Comparison of ENCODE assay signal across 33 mouse cellular contexts in genomic region chr19:47176916-47177505, GRCm38 (mm10). TPM values are rescaled to one million over a fixed set of nuclear protein-coding genes. Genes with fewer than 3 reads are reported as not detected.
DNase-seq lines count a peak whose midpoint lies in the region; ATAC-seq and TF ChIP-seq lines count a peak whose summit lies in the region.
"Had no signal": no experiment of that assay in that cellular context is flagged by ENCODE, and none has a peak within 500 bp of the region (broad histone marks: within the 10 kb centered on the region; RNA-seq: fewer than 3 reads in every experiment).

No protein-coding gene starts in this region.

- no peaks in the 10 kb centered on the region for H3K9me3 ChIP-seq in lung, postnatal 0 days (ENCODE audit: low read length)
- no peaks in the 10 kb centered on the region for H3K9me3 ChIP-seq in stomach, postnatal 0 days (ENCODE audit: control insufficient read depth, low read length)
- H3K9me3 ChIP-seq: forebrain, embryonic 15.5 days; intestine, embryonic 15.5 days; neural tube, embryonic 15.5 days had no signal

- no peak for TF ChIP-seq EP300 in lung, postnatal 0 days (IDR thresholded peaks at IDR 0.05)
- TF ChIP-seq EP300 in stomach, postnatal 0 days (optimal IDR thresholded peaks at IDR 0.05) = no peak

- intact Hi-C loops in gastrocnemius, postnatal 14 days (cut with DNase I; ENCODE audit: low total_unique reads) = loop anchor here (2.0 to 5.0 kb wide), 2 partner anchors 86 to 160 kb away; no protein-coding TSS in a partner anchor

- ATAC-seq in lung, postnatal 0 days = peak; percentile 27; the same call in 1 of the 2 replicates
- peak; percentile 39; the same call in 1 of the 2 replicates for ATAC-seq in stomach, postnatal 0 days (ENCODE audit: low FRiP score, low TSS enrichment)
- ATAC-seq: activated CD4-positive, CD25-positive, alpha-beta regulatory T cell, adult 4 months; forebrain, embryonic 15.5 days; hindbrain, embryonic 16.5 days; intestine, embryonic 15.5 days had no signal

- no peak for TF ChIP-seq CTCF in lung, postnatal 0 days (IDR thresholded peaks at IDR 0.05)
- TF ChIP-seq CTCF in C2C12 (IDR thresholded peaks at IDR 0.05; ENCODE audit: control insufficient read depth, insufficient read depth, insufficient read length) = no peak
- no peak for TF ChIP-seq CTCF in stomach, postnatal 0 days (IDR thresholded peaks at IDR 0.05; ENCODE audit: low read depth)

- H3K4me3 ChIP-seq in lung, postnatal 0 days (ENCODE audit: low read depth, low read length) = no peak overlapping the region
- no peak overlapping the region for H3K4me3 ChIP-seq in C2C12 (ENCODE audit: insufficient read depth, poor library complexity, severe bottlenecking)
- H3K4me3 ChIP-seq in stomach, postnatal 0 days (ENCODE audit: low read depth, low read length) = no peak overlapping the region
- H3K4me3 ChIP-seq: forebrain, embryonic 15.5 days; intestine, embryonic 15.5 days; liver, embryonic 13.5 days; megakaryocyte, embryonic 14.5 days; neural tube, embryonic 15.5 days had no signal

- no peak overlapping the region for H3K4me2 ChIP-seq in lung, postnatal 0 days (replicated peaks; ENCODE audit: low read depth, low read length)
- H3K4me2 ChIP-seq in stomach, postnatal 0 days (replicated peaks; ENCODE audit: low read depth) = no peak overlapping the region
- H3K4me2 ChIP-seq: forebrain, embryonic 15.5 days; heart, embryonic 11.5 days; intestine, embryonic 15.5 days; liver, embryonic 13.5 days had no signal

- H3K27me3 ChIP-seq in lung, postnatal 0 days (replicated peaks; ENCODE audit: insufficient read depth, low read length) = peaks cover 34% of the 10 kb centered on the region
- peaks cover 12% of the 10 kb centered on the region for H3K27me3 ChIP-seq in C2C12 (ENCODE audit: control insufficient read depth, insufficient read depth, insufficient read length)
- no peaks in the 10 kb centered on the region for H3K27me3 ChIP-seq in stomach, postnatal 0 days (ENCODE audit: control insufficient read depth, insufficient read depth, low read length)

- no peaks in the 10 kb centered on the region for H3K79me2 ChIP-seq in C2C12 (ENCODE audit: control insufficient read depth, insufficient read depth)

- H3K9ac ChIP-seq in lung, postnatal 0 days (replicated peaks; ENCODE audit: low read depth) = no peak overlapping the region
- no peak overlapping the region for H3K9ac ChIP-seq in stomach, postnatal 0 days (ENCODE audit: low read length)
- H3K9ac ChIP-seq: forebrain, embryonic 15.5 days; intestine, embryonic 15.5 days; liver, embryonic 13.5 days; neural tube, embryonic 15.5 days had no signal

- peak; percentile 25 for DNase-seq in lung, postnatal 0 days (ENCODE audit: low spot score)
- no peak for DNase-seq in lung, postnatal 36 days
- peak; percentile 84 for DNase-seq in NIH3T3 (ENCODE audit: low read depth)
- no peak for DNase-seq in stomach, postnatal 0 days (ENCODE audit: low spot score)
- no peak for DNase-seq in layer of hippocampus, adult 8-10 months (ENCODE audit: low spot score in 2 of 2)
- no peak for DNase-seq in gastrocnemius, postnatal 14 days
- DNase-seq: adrenal gland, postnatal 25 days; cerebellum, adult 11 months; kidney, adult 9 months; kidney, postnatal 25 days; layer of hippocampus, adult 9-11 months; liver, embryonic 13.5 days; lung, adult 2 months; midbrain, embryonic 14.5 days had no signal

- no peaks in the 10 kb centered on the region for H3K36me3 ChIP-seq in lung, postnatal 0 days (ENCODE audit: insufficient read depth, low read length)
- no peaks in the 10 kb centered on the region for H3K36me3 ChIP-seq in C2C12 (ENCODE audit: control insufficient read depth, insufficient read depth)
- H3K36me3 ChIP-seq in stomach, postnatal 0 days (ENCODE audit: control insufficient read depth, insufficient read depth, low read length) = no peaks in the 10 kb centered on the region
- H3K36me3 ChIP-seq: forebrain, embryonic 15.5 days; intestine, embryonic 15.5 days; liver, embryonic 13.5 days; neural tube, embryonic 15.5 days had no signal

- 82% methylated on average over 2 of the region's 2 CpGs for WGBS in lung, postnatal 0 days
- 50% methylated on average over 2 of the region's 2 CpGs for WGBS in stomach, postnatal 0 days

- H3K4me1 ChIP-seq in lung, postnatal 0 days (ENCODE audit: insufficient read depth, low read depth, low read length) = peaks cover 10% of the 10 kb centered on the region; the same call in 1 of the 2 replicates
- 0 out of 2 replicates have a peak, but pooled peaks cover 3% of the 10 kb centered on the region for H3K4me1 ChIP-seq in stomach, postnatal 0 days (replicated peaks; ENCODE audit: control insufficient read depth, insufficient read depth)

- H3K79me3 ChIP-seq in C2C12 (ENCODE audit: low read depth) = no peaks in the 10 kb centered on the region

- no peak overlapping the region for H3ac ChIP-seq in C2C12 (ENCODE audit: control insufficient read depth, insufficient read length, low read depth)

- no peak overlapping the region for H3K27ac ChIP-seq in lung, postnatal 0 days (ENCODE audit: low read length)
- H3K27ac ChIP-seq in stomach, postnatal 0 days (replicated peaks) = no peak overlapping the region
- H3K27ac ChIP-seq: forebrain, embryonic 15.5 days; intestine, embryonic 15.5 days; liver, embryonic 13.5 days; neural tube, embryonic 15.5 days had no signal

TF ChIP-seq in C2C12, 6 proteins besides CTCF, POLR2A, EP300 and RAD21:
- TF ChIP-seq CEBPB (IDR thresholded peaks at IDR 0.05; ENCODE audit: low read depth) = no peak
- TF ChIP-seq FOSL1 (IDR thresholded peaks at IDR 0.05; ENCODE audit: insufficient read depth, low read length, poor library complexity, severe bottlenecking) = peak; percentile 48
- TF ChIP-seq USF1 (IDR thresholded peaks at IDR 0.05; ENCODE audit: low read depth) = no peak

RNA-seq across cellular contexts. Expression of gene Neurl1a, which starts 1.6 kb away (rescaled TPM):
- polyA plus RNA-seq in lung, postnatal 0 days (2015; fragmentation: Nextera tagmentation; extraction: Ambion mirVana) = 1.5 and 2.2 TPM in 2 replicates
- 3.7 TPM for polyA plus RNA-seq in C2C12 (2012; fragmentation: generic; extraction: Trizol)
- 3.9 TPM in 2 replicates for polyA plus RNA-seq in stomach, postnatal 0 days (2015; fragmentation: Nextera tagmentation; extraction: Ambion mirVana)
- total RNA-seq in layer of hippocampus, adult 8-10 months (2022) = 100 to 1,000 TPM; 144 to 170 (median 155) TPM
- total RNA-seq in gastrocnemius, postnatal 14 days (2021) = 10 to 100 TPM; 63.6 to 86.9 TPM
- total RNA-seq: granulocyte monocyte progenitor cell, adult 5-6 weeks; hematopoietic stem cell, adult 5-6 weeks had no signal

RNA-seq across cellular contexts. Expression of gene Calhm3, which starts 19.4 kb away (rescaled TPM):
- polyA plus RNA-seq in lung, postnatal 0 days (2015; fragmentation: Nextera tagmentation; extraction: Ambion mirVana) = not detected in 2 replicates
- not detected for polyA plus RNA-seq in C2C12 (2012; fragmentation: generic; extraction: Trizol)
- not detected in 2 replicates for polyA plus RNA-seq in stomach, postnatal 0 days (2015; fragmentation: Nextera tagmentation; extraction: Ambion mirVana)
- total RNA-seq in layer of hippocampus, adult 8-10 months (2022) = not detected
- total RNA-seq in gastrocnemius, postnatal 14 days (2021) = not detected
- total RNA-seq: adrenal gland, postnatal 25 days; gastrocnemius, adult 8-10 months; granulocyte monocyte progenitor cell, adult 5-6 weeks; hematopoietic stem cell, adult 5-6 weeks; left cerebral cortex, adult 18-20 months; left cerebral cortex, postnatal 36 days had no signal
- polyA plus RNA-seq: activated CD4-positive, CD25-positive, alpha-beta regulatory T cell, adult 4 months; embryonic facial prominence, embryonic 14.5 days; forebrain, embryonic 15.5 days; heart, embryonic 11.5 days; heart, postnatal 0 days; hindbrain, embryonic 16.5 days; limb, embryonic 14.5 days; liver, embryonic 13.5 days; lung, adult 2 months; midbrain, embryonic 14.5 days; neural tube, embryonic 15.5 days; stomach, embryonic 16.5 days; urinary bladder, adult 2 months had no signal

RNA-seq across cellular contexts. Expression of gene Calhm1, which starts 33.0 kb away (rescaled TPM):
- not detected in 2 replicates for polyA plus RNA-seq in lung, postnatal 0 days (2015; fragmentation: Nextera tagmentation; extraction: Ambion mirVana)
- polyA plus RNA-seq in C2C12 (2012; fragmentation: generic; extraction: Trizol) = not detected
- not detected in 2 replicates for polyA plus RNA-seq in stomach, postnatal 0 days (2015; fragmentation: Nextera tagmentation; extraction: Ambion mirVana)
- total RNA-seq in layer of hippocampus, adult 8-10 months (2022) = not detected
- not detected for total RNA-seq in gastrocnemius, postnatal 14 days (2021)
- total RNA-seq: adrenal gland, postnatal 25 days; gastrocnemius, adult 8-10 months; granulocyte monocyte progenitor cell, adult 5-6 weeks; hematopoietic stem cell, adult 5-6 weeks; left cerebral cortex, adult 18-20 months; left cerebral cortex, postnatal 36 days had no signal
- polyA plus RNA-seq: activated CD4-positive, CD25-positive, alpha-beta regulatory T cell, adult 4 months; embryonic facial prominence, embryonic 14.5 days; forebrain, embryonic 15.5 days; heart, embryonic 11.5 days; heart, postnatal 0 days; hindbrain, embryonic 16.5 days; intestine, embryonic 15.5 days; limb, embryonic 14.5 days; liver, embryonic 13.5 days; lung, adult 2 months; midbrain, embryonic 14.5 days; neural tube, embryonic 15.5 days; small intestine, adult 2 months; stomach, embryonic 16.5 days; urinary bladder, adult 2 months had no signal

RNA-seq across cellular contexts. Expression of gene Calhm2, which starts 38.9 kb away (rescaled TPM):
- 7.6 and 8.1 TPM in 2 replicates for polyA plus RNA-seq in lung, postnatal 0 days (2015; fragmentation: Nextera tagmentation; extraction: Ambion mirVana)
- 1.5 TPM for polyA plus RNA-seq in C2C12 (2012; fragmentation: generic; extraction: Trizol)
- 3.9 and 4.3 TPM in 2 replicates for polyA plus RNA-seq in stomach, postnatal 0 days (2015; fragmentation: Nextera tagmentation; extraction: Ambion mirVana)
- total RNA-seq in layer of hippocampus, adult 8-10 months (2022) = 1 to 10 TPM; 4.5 to 7.5 (median 6.3) TPM
- 1 to 10 TPM; 2.4 to 3.2 TPM for total RNA-seq in gastrocnemius, postnatal 14 days (2021)

Comparison
In these comparisons a context has a peak if more than half of its experiments do, and no peak if none do; other contexts are left out.
1. DNase-seq: peak in lung, postnatal 0 days (single experiment) and NIH3T3 (single experiment); none in lung, postnatal 36 days (single experiment), stomach, postnatal 0 days (single experiment), layer of hippocampus, adult 8-10 months (0 of 2) and gastrocnemius, postnatal 14 days (single experiment).